Mouse (Mus musculus): Measurements from ENCODE around the gene Rpl31. TPM values are rescaled to one million over a fixed set of nuclear protein-coding genes. Genes with fewer than 3 reads are reported as not detected.
A peak's percentile ranks its signal among the peaks of the same experiment; 100 is the strongest.

Gene Rpl31
- polyA plus RNA-seq, 1 experiment = 599 TPM

DNA sequence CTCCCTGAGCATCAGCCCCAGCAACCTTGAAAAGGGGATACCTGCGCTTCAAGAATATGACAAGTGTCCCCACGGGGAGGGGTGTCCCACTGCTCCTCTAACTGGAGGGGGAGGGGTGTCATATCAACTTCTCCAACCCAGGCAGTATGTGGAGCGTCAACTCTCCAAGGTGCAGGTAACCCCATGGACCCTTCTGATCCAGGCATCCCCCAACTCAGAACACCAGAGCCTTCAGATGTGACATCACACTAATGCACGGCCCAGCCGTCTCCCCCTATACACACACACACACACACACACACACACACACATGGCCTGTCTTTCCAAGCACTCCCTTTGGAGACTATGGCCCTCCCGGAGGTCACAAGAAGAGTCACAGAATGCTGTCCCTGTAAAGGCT is 24.0 kb downstream of the Rpl31 start:
- Histone ChIP-seq H3K4me3 (replicated peaks; ENCODE audit: insufficient read depth, low read depth, low read length) (no peak overlapping the region), H3K27me3 (ENCODE audit: control insufficient read depth, insufficient read depth, low read length) (no peaks in the 10 kb centered on the region), H3K4me1 (ENCODE audit: control insufficient read depth, insufficient read depth, low read length) (peaks cover 5% of the 10 kb centered on the region; the same call in 1 of the 2 replicates), H3K27ac (ENCODE audit: insufficient read depth, low read length) (no peak overlapping the region)
- 89% methylated on average over 6 of the region's 6 CpGs for WGBS
- no peak for TF ChIP-seq POLR2A (IDR thresholded peaks at IDR 0.05; ENCODE audit: borderline replicate concordance, insufficient read depth, low read length)
- TF ChIP-seq CTCF (IDR thresholded peaks at IDR 0.05; ENCODE audit: borderline replicate concordance, insufficient read depth, low read depth, low read length) = no peak
- no peak for DNase-seq

- no peak overlapping the region for H3K4me3 ChIP-seq (replicated peaks; ENCODE audit: insufficient read depth, low read depth, low read length)
- 42% methylated on average over 3 of the region's 3 CpGs for WGBS
- no peaks in the 10 kb centered on the region for H3K27me3 ChIP-seq (ENCODE audit: control insufficient read depth, insufficient read depth, low read length)
- 0 out of 2 replicates have a peak, but pooled peaks cover 3% of the 10 kb centered on the region for H3K4me1 ChIP-seq (ENCODE audit: control insufficient read depth, insufficient read depth, low read length)
- H3K27ac ChIP-seq (ENCODE audit: insufficient read depth, low read length) = no peak overlapping the region
- DNase-seq = peak; percentile 76 to 89
- peak; percentile 99 for TF ChIP-seq CTCF (IDR thresholded peaks at IDR 0.05; ENCODE audit: borderline replicate concordance, insufficient read depth, low read depth, low read length)
- TF ChIP-seq POLR2A (IDR thresholded peaks at IDR 0.05; ENCODE audit: borderline replicate concordance, insufficient read depth, low read length) = no peak
These were observed 24.5 kb downstream of the Rpl31 start for GRCm38 (mm10) chr1:39392189-39392588.

DNA sequence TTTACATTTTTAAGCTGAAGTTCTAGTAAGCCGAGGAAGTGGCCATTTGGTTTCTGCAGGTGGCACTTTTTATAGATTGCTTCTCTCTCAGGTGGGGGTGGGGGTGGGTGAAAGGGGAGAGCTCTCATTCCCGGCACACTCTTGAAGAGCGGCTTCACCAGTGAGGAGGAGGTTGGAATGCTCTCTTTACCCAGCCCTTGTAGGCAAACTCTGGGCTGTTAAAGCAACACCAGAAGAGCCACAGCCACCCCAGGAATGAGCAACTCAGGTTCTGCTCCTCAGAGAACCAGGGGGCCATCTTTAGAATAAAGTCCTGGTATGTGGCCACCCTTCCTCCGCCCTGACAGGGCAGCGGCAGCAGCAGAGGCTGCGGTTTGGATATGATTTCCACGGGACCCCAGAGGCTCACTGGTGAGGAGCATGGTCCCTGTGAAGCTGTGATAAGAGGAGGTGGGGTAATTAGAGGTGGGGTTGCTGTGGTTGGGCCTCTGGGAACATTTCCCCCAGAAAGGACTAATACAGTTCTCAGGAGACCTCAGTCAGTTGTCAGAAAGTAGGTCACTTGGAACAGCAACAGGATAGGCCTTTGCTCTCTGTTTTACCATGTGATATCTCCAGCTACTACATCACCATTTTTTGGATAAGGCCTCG is 25.7 kb downstream of the Rpl31 start:
- TF ChIP-seq CTCF (IDR thresholded peaks at IDR 0.05; ENCODE audit: borderline replicate concordance, insufficient read depth, low read depth, low read length) (no peak), POLR2A (IDR thresholded peaks at IDR 0.05; ENCODE audit: borderline replicate concordance, insufficient read depth, low read length) (no peak)
- Histone ChIP-seq H3K4me1 (ENCODE audit: control insufficient read depth, insufficient read depth, low read length) (0 out of 2 replicates have a peak, but pooled peaks cover 3% of the 10 kb centered on the region), H3K4me3 (replicated peaks; ENCODE audit: insufficient read depth, low read depth, low read length) (no peak overlapping the region), H3K27me3 (ENCODE audit: control insufficient read depth, insufficient read depth, low read length) (no peaks in the 10 kb centered on the region), H3K27ac (ENCODE audit: insufficient read depth, low read length) (no peak overlapping the region)
- 80% methylated on average over 8 of the region's 8 CpGs for WGBS
- DNase-seq = no peak

DNA sequence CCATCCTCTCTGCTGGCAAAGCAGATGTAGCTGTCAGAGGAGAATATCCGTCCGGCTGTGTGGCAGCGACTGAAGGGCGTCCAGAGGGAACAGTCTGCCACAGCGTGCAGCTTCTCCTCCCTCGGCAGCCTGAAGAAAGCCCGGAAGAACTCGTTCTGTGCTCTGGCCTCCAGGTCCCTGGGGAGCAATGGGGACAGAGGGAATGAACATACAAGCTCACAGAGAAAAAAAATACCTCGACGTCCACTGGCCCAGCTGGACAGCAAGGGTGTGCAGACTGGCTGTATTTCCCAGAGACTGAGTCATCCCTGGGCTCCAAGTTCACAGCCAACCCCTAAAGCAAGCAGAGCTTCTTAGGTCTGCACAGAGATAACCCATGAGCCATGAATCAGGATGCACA is 26.5 kb downstream of the Rpl31 start:
- Histone ChIP-seq H3K4me1 (ENCODE audit: control insufficient read depth, insufficient read depth, low read length) (peaks cover 3% of the 10 kb centered on the region; the same call in 1 of the 2 replicates), H3K4me3 (replicated peaks; ENCODE audit: insufficient read depth, low read depth, low read length) (no peak overlapping the region), H3K27me3 (ENCODE audit: control insufficient read depth, insufficient read depth, low read length) (no peaks in the 10 kb centered on the region), H3K27ac (ENCODE audit: insufficient read depth, low read length) (0 out of 2 replicates have a peak overlapping the region, but pooled peaks have one; percentile 11)
- no peak for TF ChIP-seq CTCF (IDR thresholded peaks at IDR 0.05; ENCODE audit: borderline replicate concordance, insufficient read depth, low read depth, low read length)
- TF ChIP-seq POLR2A (IDR thresholded peaks at IDR 0.05; ENCODE audit: borderline replicate concordance, insufficient read depth, low read length) = no peak
- DNase-seq = no peak
- 30% methylated on average over 10 of the region's 10 CpGs for WGBS

DNA sequence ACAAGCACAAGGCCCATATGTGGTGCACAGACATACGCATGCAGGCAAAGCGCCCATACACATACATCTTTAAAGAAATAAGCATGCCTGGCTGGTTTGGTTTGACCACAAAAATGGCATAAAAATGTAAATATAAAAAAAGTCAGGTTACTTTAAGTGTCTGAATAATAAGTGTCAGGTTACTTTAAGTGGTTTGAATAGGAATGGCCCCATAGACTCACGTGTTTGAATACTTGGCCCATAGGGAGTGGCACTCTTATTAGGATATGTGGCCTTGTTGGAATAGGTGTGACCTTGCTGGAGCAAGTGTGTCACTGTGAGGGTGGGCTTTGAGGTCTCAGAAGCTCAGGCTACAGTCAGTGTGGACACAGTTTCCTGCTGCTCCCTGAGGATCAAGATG is 27.0 kb downstream of the Rpl31 start:
- H3K4me1 ChIP-seq (ENCODE audit: control insufficient read depth, insufficient read depth, low read length) = peaks cover 3% of the 10 kb centered on the region; the same call in 1 of the 2 replicates
- TF ChIP-seq POLR2A (IDR thresholded peaks at IDR 0.05; ENCODE audit: borderline replicate concordance, insufficient read depth, low read length) (no peak), CTCF (IDR thresholded peaks at IDR 0.05; ENCODE audit: borderline replicate concordance, insufficient read depth, low read depth, low read length) (no peak)
- no peak overlapping the region for H3K27ac ChIP-seq (ENCODE audit: insufficient read depth, low read length)
- no peaks in the 10 kb centered on the region for H3K27me3 ChIP-seq (ENCODE audit: control insufficient read depth, insufficient read depth, low read length)
- H3K4me3 ChIP-seq (replicated peaks; ENCODE audit: insufficient read depth, low read depth, low read length) = no peak overlapping the region
- DNase-seq = no peak
- 93% methylated on average over 3 of the region's 3 CpGs for WGBS

- no peak for DNase-seq
- Histone ChIP-seq H3K27ac (ENCODE audit: insufficient read depth, low read length) (no peak overlapping the region), H3K27me3 (ENCODE audit: control insufficient read depth, insufficient read depth, low read length) (no peaks in the 10 kb centered on the region), H3K4me3 (replicated peaks; ENCODE audit: insufficient read depth, low read depth, low read length) (no peak overlapping the region), H3K4me1 (ENCODE audit: control insufficient read depth, insufficient read depth, low read length) (peaks cover 3% of the 10 kb centered on the region; the same call in 1 of the 2 replicates)
- no peak for TF ChIP-seq POLR2A (IDR thresholded peaks at IDR 0.05; ENCODE audit: borderline replicate concordance, insufficient read depth, low read length)
- TF ChIP-seq CTCF (IDR thresholded peaks at IDR 0.05; ENCODE audit: borderline replicate concordance, insufficient read depth, low read depth, low read length) = no peak
- 63% methylated on average over 4 of the region's 4 CpGs for WGBS
These were observed 28.7 kb downstream of the Rpl31 start for GRCm38 (mm10) chr1:39396347-39396746.

GRCm38 (mm10) chr1:39398284-39398683 is 30.6 kb downstream of the Rpl31 start:
- WGBS = 94% methylated on average over 6 of the region's 6 CpGs
- TF ChIP-seq CTCF (IDR thresholded peaks at IDR 0.05; ENCODE audit: borderline replicate concordance, insufficient read depth, low read depth, low read length) = no peak
- no peak for TF ChIP-seq POLR2A (IDR thresholded peaks at IDR 0.05; ENCODE audit: borderline replicate concordance, insufficient read depth, low read length)
- Histone ChIP-seq H3K27ac (ENCODE audit: insufficient read depth, low read length) (no peak overlapping the region), H3K4me1 (ENCODE audit: control insufficient read depth, insufficient read depth, low read length) (peaks cover 3% of the 10 kb centered on the region; the same call in 1 of the 2 replicates), H3K4me3 (replicated peaks; ENCODE audit: insufficient read depth, low read depth, low read length) (no peak overlapping the region), H3K27me3 (ENCODE audit: control insufficient read depth, insufficient read depth, low read length) (no peaks in the 10 kb centered on the region)
- no peak for DNase-seq

DNA sequence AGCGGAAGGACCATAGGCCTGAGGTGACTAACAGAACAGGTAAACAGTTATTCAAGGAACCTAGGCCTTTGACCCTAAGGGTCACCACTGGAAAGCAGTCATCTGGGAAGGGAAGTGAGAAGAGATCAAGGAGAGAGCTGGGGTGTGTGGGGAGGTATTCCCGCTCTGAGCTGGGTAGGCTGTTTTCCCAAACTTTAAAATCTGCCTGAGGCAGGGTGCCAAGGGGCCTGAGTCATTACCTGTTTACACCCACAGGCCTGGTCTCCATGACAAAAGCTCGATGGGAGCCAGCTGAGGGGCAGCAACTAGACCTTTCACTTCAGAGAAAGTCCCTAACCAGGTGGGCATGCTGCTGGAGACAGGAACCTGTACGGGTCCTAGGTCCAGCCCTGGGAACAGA is 31.6 kb downstream of the Rpl31 start:
- Histone ChIP-seq H3K27me3 (ENCODE audit: control insufficient read depth, insufficient read depth, low read length) (no peaks in the 10 kb centered on the region), H3K4me3 (replicated peaks; ENCODE audit: insufficient read depth, low read depth, low read length) (no peak overlapping the region), H3K27ac (ENCODE audit: insufficient read depth, low read length) (no peak overlapping the region), H3K4me1 (ENCODE audit: control insufficient read depth, insufficient read depth, low read length) (no peaks in the 10 kb centered on the region; the same call in 1 of the 2 replicates)
- DNase-seq = no peak
- 62% methylated on average over 4 of the region's 4 CpGs for WGBS
- TF ChIP-seq CTCF (IDR thresholded peaks at IDR 0.05; ENCODE audit: borderline replicate concordance, insufficient read depth, low read depth, low read length) (no peak), POLR2A (IDR thresholded peaks at IDR 0.05; ENCODE audit: borderline replicate concordance, insufficient read depth, low read length) (no peak)

Data from cerebellum, adult 2 months (tissue).